Comparison of ENCODE assay signal across 8 mouse cellular contexts in the genomic region with DNA sequence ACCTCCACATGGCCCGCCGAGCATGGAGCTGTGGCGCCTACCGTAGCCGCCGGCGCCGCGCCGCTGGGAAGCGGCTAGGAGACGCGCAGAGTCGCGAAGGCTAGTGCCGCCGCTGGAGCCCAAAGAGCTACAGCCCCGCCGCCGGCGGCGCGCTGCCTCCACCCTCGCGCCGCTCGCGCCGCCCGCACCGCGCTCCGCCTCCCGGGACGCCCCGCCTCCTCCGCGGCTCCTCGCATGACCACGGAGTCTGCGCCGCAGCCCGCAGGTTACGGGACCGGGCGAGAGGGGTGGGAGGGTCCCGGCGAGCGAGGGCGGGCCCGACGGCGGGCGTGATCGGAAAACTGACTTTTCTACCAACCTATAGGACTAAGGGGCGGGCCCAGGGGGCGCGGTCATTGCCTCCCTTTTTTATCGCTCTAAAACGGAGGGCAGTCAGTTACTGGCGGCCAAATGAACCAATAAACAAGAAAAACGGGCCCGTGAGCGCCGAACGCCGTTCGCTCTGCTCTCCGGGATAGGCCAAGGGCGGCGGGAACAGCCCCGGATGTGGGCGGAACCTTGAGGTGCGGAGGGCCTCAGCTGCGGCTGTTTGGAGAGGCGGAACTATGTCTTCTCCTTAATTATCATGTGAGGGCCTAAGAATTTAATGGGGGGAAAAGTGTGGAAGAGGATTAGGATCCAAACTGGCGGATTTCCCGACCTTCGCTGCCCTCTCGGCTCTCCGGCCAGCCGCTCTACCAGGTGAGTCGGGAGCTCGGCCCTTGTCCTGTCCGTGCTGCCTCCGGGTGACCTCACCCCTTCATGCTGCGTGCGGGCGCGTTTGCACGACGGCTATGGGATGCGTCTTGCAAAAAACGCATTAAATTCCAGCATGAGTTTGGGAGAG. TPM values are rescaled to one million over a fixed set of nuclear protein-coding genes. Genes with fewer than 3 reads are reported as not detected.
DNase-seq lines count a peak whose midpoint lies in the region; ATAC-seq and TF ChIP-seq lines count a peak whose summit lies in the region.

Phtf2 (minus strand) TSS at position 210 of the 886 bp plus-strand sequence.
Tmem60 (plus strand) TSS at position 277 of the 886 bp plus-strand sequence.

- intact Hi-C loops in gastrocnemius, adult 2 months (cut with DNase I): loop anchor here (5.0 kb wide), 1 partner anchor 175 kb away; the partner anchor contains the start of gene Ptpn12
- intact Hi-C loops in left cerebral cortex, adult 2 months (cut with DNase I): loop anchor here (2.0 kb wide), 1 partner anchor 69 kb away; no protein-coding TSS in a partner anchor

- H3K9me3 ChIP-seq in hindbrain, postnatal 0 days (ENCODE audit: low read length): no peaks in the 10 kb centered on the region

- H3K4me2 ChIP-seq in hindbrain, postnatal 0 days (ENCODE audit: low read depth, low read length): peak within 1 kb of the TSS; percentile 89

- no peaks in the 10 kb centered on the region for H3K36me3 ChIP-seq in hindbrain, postnatal 0 days (ENCODE audit: insufficient read depth, low read length)

- peak within 1 kb of the TSS; percentile 97 for H3K27ac ChIP-seq in gastrocnemius, adult 2 months
- H3K27ac ChIP-seq in hindbrain, postnatal 0 days: peak within 1 kb of the TSS; percentile 94
- H3K27ac ChIP-seq in left cerebral cortex, adult 2 months: peak within 1 kb of the TSS; percentile 89

- no peak; the same call in 1 of the 2 replicates for TF ChIP-seq CTCF in gastrocnemius, adult 2 months (IDR thresholded peaks at IDR 0.05)
- no peak for TF ChIP-seq CTCF in hindbrain, postnatal 0 days (IDR thresholded peaks at IDR 0.05; ENCODE audit: low read depth)
- TF ChIP-seq CTCF in left cerebral cortex, adult 2 months (IDR thresholded peaks at IDR 0.05): no peak

- peak; percentile 99 for DNase-seq in ZHBTc4 (ENCODE audit: low read depth, low spot score)
- peak; percentile 100 for DNase-seq in gastrocnemius, adult 2 months
- peak; percentile 99 for DNase-seq in hindbrain, postnatal 0 days (ENCODE audit: low spot score)
- DNase-seq in left cerebral cortex, adult 2 months (ENCODE audit: extremely low spot score in 1 of 2, low spot score in 2 of 2): peak; percentile 98 to 99
- peak; percentile 98 for DNase-seq in right cerebral cortex, adult 2 months (ENCODE audit: low spot score in 2 of 2)
- peak; percentile 99 for DNase-seq in urinary bladder, postnatal 14 days (ENCODE audit: low spot score)

- H3K4me1 ChIP-seq in hindbrain, postnatal 0 days (ENCODE audit: insufficient read depth, low read length): peaks cover 10% of the 10 kb centered on the region

- peak within 1 kb of the TSS; percentile 74 for H3K9ac ChIP-seq in hindbrain, postnatal 0 days (replicated peaks; ENCODE audit: low read length)

- H3K4me3 ChIP-seq in gastrocnemius, adult 2 months: peak within 1 kb of the TSS; percentile 94
- H3K4me3 ChIP-seq in hindbrain, postnatal 0 days (ENCODE audit: low read length): peak within 1 kb of the TSS; percentile 83
- peak within 1 kb of the TSS; percentile 81 for H3K4me3 ChIP-seq in left cerebral cortex, adult 2 months

- peak; percentile 91 for ATAC-seq in common myeloid progenitor, adult 5-6 weeks (replicated peaks; ENCODE audit: low read depth, poor library complexity, severe bottlenecking)
- ATAC-seq in hindbrain, postnatal 0 days: peak; percentile 99
- ATAC-seq in megakaryocyte, adult 5-6 weeks (ENCODE audit: poor library complexity, severe bottlenecking): peak; percentile 91

- no peaks in the 10 kb centered on the region for H3K27me3 ChIP-seq in hindbrain, postnatal 0 days (ENCODE audit: insufficient read depth, low read length)

- WGBS in hindbrain, postnatal 0 days: 2% methylated on average over 69 of the region's 94 CpGs

RNA-seq across cellular contexts. Expression of gene Phtf2, which starts in this region (rescaled TPM):
- total RNA-seq in common myeloid progenitor, adult 5-6 weeks (2017): 30.0 and 36.5 TPM in 2 replicates
- 100 to 1,000 TPM; 176 to 181 TPM for total RNA-seq in gastrocnemius, adult 2 months (2021)
- 17.4 and 18.8 TPM in 2 replicates for total RNA-seq in hindbrain, postnatal 0 days (2014; rRNA removed)
- 18.9 and 20.7 TPM in 2 replicates for polyA plus RNA-seq in hindbrain, postnatal 0 days (2015; fragmentation: Nextera tagmentation; extraction: Ambion mirVana)
- total RNA-seq in left cerebral cortex, adult 2 months (2021): 10 to 100 TPM; 14.9 to 23.1 TPM
- 4.3 and 6.5 TPM in 2 replicates for total RNA-seq in megakaryocyte, adult 5-6 weeks (2015)
- total RNA-seq in megakaryocyte, adult 5-6 weeks (2017): 9.3 and 14.6 TPM in 2 replicates

RNA-seq across cellular contexts. Expression of gene Tmem60, which starts in this region (rescaled TPM):
- 14.2 and 15.7 TPM in 2 replicates for total RNA-seq in common myeloid progenitor, adult 5-6 weeks (2017)
- total RNA-seq in gastrocnemius, adult 2 months (2021): 10 to 100 TPM; 17.6 to 19.7 TPM
- 14.0 and 19.4 TPM in 2 replicates for total RNA-seq in hindbrain, postnatal 0 days (2014; rRNA removed)
- polyA plus RNA-seq in hindbrain, postnatal 0 days (2015; fragmentation: Nextera tagmentation; extraction: Ambion mirVana): 76.1 and 76.8 TPM in 2 replicates
- total RNA-seq in left cerebral cortex, adult 2 months (2021): 10 to 100 TPM; 22.1 to 25.8 TPM
- 32.1 and 37.5 TPM in 2 replicates for total RNA-seq in megakaryocyte, adult 5-6 weeks (2015)
- total RNA-seq in megakaryocyte, adult 5-6 weeks (2017): 7.5 and 12.2 TPM in 2 replicates

Comparison
In these comparisons a context has a peak if more than half of its experiments do, and no peak if none do; other contexts are left out.
1. Peak in every context shown above with its lines: DNase-seq, ATAC-seq, H3K4me3 ChIP-seq and H3K27ac ChIP-seq.